Mouse (Mus musculus) liver, postnatal 0 days (tissue): ENCODE results near the gene Ppp1r8.

Experiments used
- CTCF ChIP-seq: sonication (generic); IDR thresholded peaks from 2 replicates; pipeline ENCODE4 v1.5.1; 2016; ENCODE audit warnings: antibody characterized with exemption, low read depth
- EP300 ChIP-seq: IDR thresholded peaks from 2 replicates; pipeline ENCODE4 v1.6.1; 2016; ENCODE audit warnings: antibody characterized with exemption, low read depth, mild to moderate bottlenecking

DNA sequence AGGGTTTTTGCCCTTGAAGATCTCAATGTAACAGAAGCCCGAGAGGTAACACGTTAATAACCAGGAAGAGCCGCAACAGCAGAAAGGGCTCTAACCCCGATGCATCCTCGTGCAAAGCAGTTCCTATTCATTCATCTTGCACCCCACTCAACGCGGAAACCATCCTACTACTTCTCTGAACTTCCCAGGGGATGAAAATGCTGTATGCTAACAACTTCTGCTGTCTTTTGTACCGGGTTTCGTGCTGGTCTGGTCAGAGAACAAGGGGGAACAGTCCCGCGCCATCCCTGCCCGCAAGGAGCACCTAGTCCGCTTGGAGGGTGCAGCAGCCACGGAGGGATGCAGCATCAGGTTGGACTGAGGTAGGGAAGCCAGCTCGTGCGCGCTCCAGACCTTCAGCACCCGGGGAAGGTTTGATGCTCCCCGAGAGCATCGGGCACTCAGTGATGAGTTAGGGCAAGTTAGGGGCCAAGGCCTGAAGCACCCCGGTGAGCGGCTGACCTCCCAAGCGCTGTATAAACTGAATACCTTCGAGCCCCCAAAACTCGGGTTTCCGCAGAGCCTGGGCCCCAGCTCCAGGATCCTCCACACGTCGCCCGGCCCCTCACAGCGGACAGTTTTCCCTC, 575 bp downstream of the Ppp1r8 start:
- no peak for TF ChIP-seq EP300
- no peak for TF ChIP-seq CTCF
